In the genomic region with DNA sequence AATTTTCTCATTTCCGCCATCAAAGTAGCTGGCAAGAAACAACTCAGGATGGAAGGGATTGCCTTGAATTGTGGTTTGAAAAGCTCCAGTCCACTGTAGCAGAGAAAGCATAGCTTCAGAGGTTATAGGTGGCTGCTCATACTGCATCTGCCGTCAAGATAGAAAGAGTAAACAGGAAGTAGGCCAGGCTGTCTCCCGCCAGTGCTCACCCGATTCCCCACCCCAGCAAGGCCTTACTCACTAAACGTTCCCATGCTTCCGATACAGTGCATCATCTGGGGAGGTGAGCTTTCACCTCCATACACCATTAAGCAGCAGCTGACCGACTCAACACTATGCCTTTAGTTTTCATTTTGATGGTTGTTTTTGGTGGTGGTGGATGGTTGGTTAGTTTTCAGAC, we compare ENCODE assay signal across 21 mouse cellular contexts.
DNase-seq lines count a peak whose midpoint lies in the region; ATAC-seq lines count a peak whose summit lies in the region.
"Had no signal": no experiment of that assay in that cellular context is flagged by ENCODE, and none has a peak within 500 bp of the region (broad histone marks: within the 10 kb centered on the region; RNA-seq: fewer than 3 reads in every experiment).

No protein-coding gene starts in this region.

- H3K27ac ChIP-seq in kidney, embryonic 16.5 days (ENCODE audit: low read length): no peak overlapping the region
- H3K27ac ChIP-seq: embryonic facial prominence, embryonic 13.5 days; forebrain, embryonic 12.5 days; heart, adult 2 months; heart, embryonic 15.5 days; hindbrain, embryonic 10.5 days; hindbrain, embryonic 14.5 days had no signal

- H3K36me3 ChIP-seq in kidney, embryonic 16.5 days (ENCODE audit: insufficient read depth, low read length): no peaks in the 10 kb centered on the region
- H3K36me3 ChIP-seq: embryonic facial prominence, embryonic 13.5 days; forebrain, embryonic 12.5 days; G1E; heart, embryonic 15.5 days; hindbrain, embryonic 10.5 days had no signal

- H3K9me3 ChIP-seq in kidney, embryonic 16.5 days (ENCODE audit: low read length): no peaks in the 10 kb centered on the region
- H3K9me3 ChIP-seq: embryonic facial prominence, embryonic 13.5 days; forebrain, embryonic 12.5 days; heart, embryonic 15.5 days; hindbrain, embryonic 10.5 days had no signal

- no peak overlapping the region for H3K9ac ChIP-seq in kidney, embryonic 16.5 days (replicated peaks; ENCODE audit: low read length)
- H3K9ac ChIP-seq: embryonic facial prominence, embryonic 13.5 days; forebrain, embryonic 12.5 days; heart, embryonic 15.5 days; hindbrain, embryonic 14.5 days had no signal

- no peak overlapping the region for H3K4me2 ChIP-seq in kidney, embryonic 16.5 days (replicated peaks; ENCODE audit: low read depth, low read length)
- H3K4me2 ChIP-seq: embryonic facial prominence, embryonic 13.5 days; forebrain, embryonic 12.5 days; heart, embryonic 11.5 days; heart, embryonic 15.5 days; hindbrain, embryonic 14.5 days had no signal

- no peaks in the 10 kb centered on the region for H3K4me1 ChIP-seq in kidney, embryonic 16.5 days (ENCODE audit: insufficient read depth, low read length)
- H3K4me1 ChIP-seq: embryonic facial prominence, embryonic 13.5 days; forebrain, embryonic 12.5 days; heart, embryonic 15.5 days had no signal

- 74% methylated on average over 7 of the region's 7 CpGs for WGBS in kidney, embryonic 16.5 days

- peak; percentile 11 for DNase-seq in CD4-positive helper T cell, adult 2 months (ENCODE audit: low read depth, low spot score)
- peak; percentile 23 for DNase-seq in T-cell, adult 2 months (ENCODE audit: low spot score)
- peak; percentile 42 for DNase-seq in naive thymus-derived CD4-positive, alpha-beta T cell, adult 2 months (ENCODE audit: low read depth)
- DNase-seq in cerebellum, adult 18-20 months: no peak
- DNase-seq in thymus, postnatal 25 days: no peak
- DNase-seq: adrenal gland, postnatal 14 days; cerebellum, adult 11-12 months; cerebellum, adult 9-11 months; cerebellum, postnatal 36 days; gastrocnemius, postnatal 10 days; heart, adult 2 months; heart, postnatal 14 days had no signal

- no peak for ATAC-seq in kidney, embryonic 16.5 days (ENCODE audit: low FRiP score, low TSS enrichment)
- ATAC-seq: forebrain, embryonic 16.5 days had no signal

- no peak overlapping the region for H3K4me3 ChIP-seq in kidney, embryonic 16.5 days (ENCODE audit: low read length)
- H3K4me3 ChIP-seq: embryonic facial prominence, embryonic 13.5 days; forebrain, embryonic 12.5 days; heart, adult 2 months; heart, embryonic 15.5 days; hindbrain, embryonic 10.5 days had no signal

- no peaks in the 10 kb centered on the region for H3K27me3 ChIP-seq in kidney, embryonic 16.5 days (ENCODE audit: insufficient read depth, low read length)
- H3K27me3 ChIP-seq: embryonic facial prominence, embryonic 13.5 days; forebrain, embryonic 12.5 days; heart, embryonic 15.5 days had no signal

Comparison
In these comparisons a context has a peak if more than half of its experiments do, and no peak if none do; other contexts are left out.
1. DNase-seq: peak in CD4-positive helper T cell, adult 2 months (single experiment), T-cell, adult 2 months (single experiment) and naive thymus-derived CD4-positive, alpha-beta T cell, adult 2 months (single experiment); none in cerebellum, adult 18-20 months (0 of 2) and thymus, postnatal 25 days (single experiment).